Mouse (Mus musculus) hindbrain, embryonic 10.5 days (tissue): Measurements from ENCODE around the gene Gsx2. TPM values are rescaled to one million over a fixed set of nuclear protein-coding genes. Genes with fewer than 3 reads are reported as not detected.

Experiments used
- polyA plus RNA-seq: library from polyadenylated mRNA; unstranded; fragments of >200 nt; fragmentation: Nextera tagmentation; extraction: Ambion mirVana; gene quantifications from 2 replicates; pipeline ENCODE4 v1.2.1, GENCODE M21; 2016

Gene Gsx2
- polyA plus RNA-seq, 1 experiment from 2014 or later, result 5.9 TPM

Other genes starting within 250 kb of the Gsx2 start
- gene Chic2, start 30.8 kb upstream of the Gsx2 start, polyA plus RNA-seq, result 33.3 and 38.7 TPM in 2 replicates
- gene Pdgfra, start 76.7 kb downstream of the Gsx2 start, polyA plus RNA-seq, result 20.4 and 23.3 TPM in 2 replicates